Mouse (Mus musculus): Measurements from ENCODE around the gene Coasy. TPM values are rescaled to one million over a fixed set of nuclear protein-coding genes. Genes with fewer than 3 reads are reported as not detected.

Gene Coasy
- polyA plus RNA-seq, 1 experiment from 2014 or later = 31.4 TPM

- Histone ChIP-seq H3K4me3 (ENCODE audit: control insufficient read depth in 1 of 2, insufficient read depth in 1 of 2, low read depth in 1 of 2, low read length in 2 of 2) (no peak overlapping the region), H3K36me3 (ENCODE audit: control insufficient read depth, insufficient read depth, low read length) (peaks cover 97% of the 10 kb centered on the region), H3K27ac (replicated peaks in 1 of 2; ENCODE audit: control insufficient read depth in 1 of 2, insufficient read depth in 1 of 2, low read depth in 2 of 2, low read length in 2 of 2) (no peak overlapping the region), H3K9ac (ENCODE audit: low read length) (no peak overlapping the region), H3K4me1 (ENCODE audit: control insufficient read depth in 2 of 2, insufficient read depth in 2 of 2, low read length in 2 of 2) (peaks cover 2 to 4% of the 10 kb centered on the region in 2 experiments; a peak in 2 of 4 replicates), H3K9me3 (ENCODE audit: control insufficient read depth, low read length) (no peaks in the 10 kb centered on the region), H3K27me3 (ENCODE audit: control insufficient read depth, insufficient read depth, low read length) (no peaks in the 10 kb centered on the region), H3K4me2 (ENCODE audit: low read length) (no peak overlapping the region)
- ATAC-seq (ENCODE audit: insufficient number of reproducible peaks, insufficient read depth, low FRiP score, low read depth) = no peak
- WGBS = 75% methylated on average over 3 of the region's 3 CpGs
These were observed 34.9 kb upstream of the Coasy start for GRCm38 (mm10) chr11:101047502-101047901.

GRCm38 (mm10) chr11:101050359-101050758 lies 32.0 kb upstream of the Coasy start:
- no peaks in the 10 kb centered on the region for H3K27me3 ChIP-seq (ENCODE audit: control insufficient read depth, insufficient read depth, low read length)
- H3K4me3 ChIP-seq (ENCODE audit: control insufficient read depth in 1 of 2, insufficient read depth in 1 of 2, low read depth in 1 of 2, low read length in 2 of 2) = no peak overlapping the region
- peaks cover 2 to 5% of the 10 kb centered on the region in 2 experiments; a peak in 2 of 4 replicates for H3K4me1 ChIP-seq (ENCODE audit: control insufficient read depth in 2 of 2, insufficient read depth in 2 of 2, low read length in 2 of 2)
- H3K4me2 ChIP-seq (ENCODE audit: low read length) = no peak overlapping the region
- peaks cover 96% of the 10 kb centered on the region for H3K36me3 ChIP-seq (ENCODE audit: control insufficient read depth, insufficient read depth, low read length)
- H3K9me3 ChIP-seq (ENCODE audit: control insufficient read depth, low read length) = peaks cover 5% of the 10 kb centered on the region; the same call in 1 of the 2 replicates
- 87% methylated on average over 9 of the region's 9 CpGs for WGBS
- H3K9ac ChIP-seq (ENCODE audit: low read length) = no peak overlapping the region
- H3K27ac ChIP-seq (replicated peaks in 1 of 2; ENCODE audit: control insufficient read depth in 1 of 2, insufficient read depth in 1 of 2, low read depth in 2 of 2, low read length in 2 of 2) = no peak overlapping the region
- ATAC-seq (ENCODE audit: insufficient number of reproducible peaks, insufficient read depth, low FRiP score, low read depth) = no peak

DNA sequence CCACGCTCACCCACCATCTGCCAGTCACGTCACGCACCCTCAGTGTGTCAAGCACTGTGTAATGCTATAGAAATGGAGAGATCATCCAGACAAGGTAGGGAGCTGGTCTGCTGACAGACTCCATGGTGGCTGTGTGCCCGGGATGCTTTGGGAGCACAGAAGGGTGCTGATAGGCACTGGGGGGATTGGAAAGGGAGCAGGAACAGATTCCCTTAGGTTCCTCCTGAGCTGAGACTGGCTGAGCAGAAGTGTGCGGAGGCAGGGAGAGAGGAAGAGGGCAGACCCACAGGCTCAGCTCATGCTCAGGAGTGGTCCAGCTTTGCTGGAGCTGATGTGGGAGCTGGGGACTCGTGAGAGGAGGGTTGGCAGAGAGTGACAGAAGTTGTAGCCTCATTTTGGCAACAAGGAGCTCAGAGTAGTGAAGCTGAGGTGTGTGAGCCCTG lies 31.3 kb upstream of the Coasy start:
- Histone ChIP-seq H3K36me3 (ENCODE audit: control insufficient read depth, insufficient read depth, low read length) (peaks cover 96% of the 10 kb centered on the region), H3K4me2 (ENCODE audit: low read length) (no peak overlapping the region), H3K4me1 (ENCODE audit: control insufficient read depth in 2 of 2, insufficient read depth in 2 of 2, low read length in 2 of 2) (peaks cover 4 to 9% of the 10 kb centered on the region in 2 experiments), H3K27ac (replicated peaks in 1 of 2; ENCODE audit: control insufficient read depth in 1 of 2, insufficient read depth in 1 of 2, low read depth in 2 of 2, low read length in 2 of 2) (no peak overlapping the region; a peak in 1 of 4 replicates), H3K4me3 (ENCODE audit: control insufficient read depth in 1 of 2, insufficient read depth in 1 of 2, low read depth in 1 of 2, low read length in 2 of 2) (no peak overlapping the region), H3K9me3 (ENCODE audit: control insufficient read depth, low read length) (peaks cover 5% of the 10 kb centered on the region; the same call in 1 of the 2 replicates), H3K9ac (ENCODE audit: low read length) (no peak overlapping the region), H3K27me3 (ENCODE audit: control insufficient read depth, insufficient read depth, low read length) (no peaks in the 10 kb centered on the region)
- no peak for ATAC-seq (ENCODE audit: insufficient number of reproducible peaks, insufficient read depth, low FRiP score, low read depth)
- WGBS = 74% methylated on average over 6 of the region's 6 CpGs

DNA sequence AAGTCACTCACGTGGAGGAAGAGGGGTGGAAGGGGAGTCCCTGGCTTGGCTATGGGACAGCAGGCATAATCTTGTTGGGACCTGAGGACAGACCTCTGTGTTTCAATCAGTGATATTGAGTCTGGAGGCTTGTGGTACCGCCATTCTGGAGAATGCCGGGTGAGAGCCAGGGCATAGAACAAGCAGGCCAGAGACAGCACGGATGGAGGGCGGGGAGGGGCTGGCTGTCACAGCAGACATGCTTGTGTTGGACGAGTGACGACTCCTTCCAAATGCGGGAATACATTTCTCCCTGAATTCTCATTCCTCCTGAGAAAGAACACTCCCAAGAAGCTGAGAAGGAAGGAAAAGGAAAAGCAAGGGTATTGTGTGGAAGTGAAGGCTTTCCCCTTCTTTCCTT lies 30.7 kb upstream of the Coasy start:
- H3K4me2 ChIP-seq (ENCODE audit: low read length) = no peak overlapping the region
- no peaks in the 10 kb centered on the region for H3K27me3 ChIP-seq (ENCODE audit: control insufficient read depth, insufficient read depth, low read length)
- H3K4me3 ChIP-seq (ENCODE audit: control insufficient read depth in 1 of 2, insufficient read depth in 1 of 2, low read depth in 1 of 2, low read length in 2 of 2) = no peak overlapping the region
- no peak overlapping the region for H3K27ac ChIP-seq (replicated peaks in 1 of 2; ENCODE audit: control insufficient read depth in 1 of 2, insufficient read depth in 1 of 2, low read depth in 2 of 2, low read length in 2 of 2)
- WGBS = 72% methylated on average over 8 of the region's 8 CpGs
- peaks cover 5% of the 10 kb centered on the region; the same call in 1 of the 2 replicates for H3K9me3 ChIP-seq (ENCODE audit: control insufficient read depth, low read length)
- H3K9ac ChIP-seq (ENCODE audit: low read length) = no peak overlapping the region
- peaks cover 8 to 14% of the 10 kb centered on the region in 2 experiments for H3K4me1 ChIP-seq (ENCODE audit: control insufficient read depth in 2 of 2, insufficient read depth in 2 of 2, low read length in 2 of 2)
- ATAC-seq (ENCODE audit: insufficient number of reproducible peaks, insufficient read depth, low FRiP score, low read depth) = no peak
- H3K36me3 ChIP-seq (ENCODE audit: control insufficient read depth, insufficient read depth, low read length) = peaks cover 96% of the 10 kb centered on the region

DNA sequence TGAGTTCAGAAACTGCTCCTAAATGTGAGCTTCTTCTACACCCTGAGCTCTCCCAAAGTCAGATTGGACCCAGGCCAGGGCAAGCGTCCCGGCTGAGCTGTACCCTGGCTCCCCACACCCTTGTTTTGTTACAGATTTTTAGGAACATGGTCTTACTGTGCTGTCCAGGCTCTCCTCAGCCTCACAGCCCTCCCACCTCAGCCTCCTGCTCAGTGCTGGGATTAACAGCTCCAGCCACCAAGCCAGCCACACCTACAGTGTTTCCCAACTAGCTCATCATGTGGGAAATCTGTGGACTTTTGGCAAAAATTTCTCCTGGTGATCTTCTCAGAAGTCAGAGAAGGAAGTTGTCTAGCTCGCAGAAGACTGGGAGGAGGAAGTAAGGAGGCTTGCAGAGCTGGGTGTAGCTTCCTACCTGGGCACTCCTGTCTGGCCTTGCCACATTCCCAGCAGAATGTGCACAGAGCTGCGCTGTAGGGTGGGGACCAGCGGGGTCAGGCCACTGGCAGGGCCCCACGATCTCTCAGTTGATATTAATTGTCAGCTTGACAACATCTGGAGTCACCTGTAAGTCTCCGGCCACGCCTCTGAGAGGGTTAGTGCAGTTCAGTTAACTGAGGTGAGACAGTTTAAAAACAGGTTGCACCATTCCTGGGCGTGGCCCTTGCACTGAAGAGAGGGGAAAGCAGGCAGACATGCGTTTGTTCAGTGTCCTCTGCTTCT lies 29.5 kb upstream of the Coasy start:
- ATAC-seq (ENCODE audit: insufficient number of reproducible peaks, insufficient read depth, low FRiP score, low read depth) = no peak
- Histone ChIP-seq H3K4me1 (ENCODE audit: control insufficient read depth in 2 of 2, insufficient read depth in 2 of 2, low read length in 2 of 2) (peaks cover 19 to 27% of the 10 kb centered on the region in 2 experiments), H3K4me2 (ENCODE audit: low read length) (no peak overlapping the region), H3K9me3 (ENCODE audit: control insufficient read depth, low read length) (peaks cover 5% of the 10 kb centered on the region; the same call in 1 of the 2 replicates), H3K9ac (ENCODE audit: low read length) (peak overlapping the region; percentile 30; the same call in 1 of the 2 replicates), H3K36me3 (ENCODE audit: control insufficient read depth, insufficient read depth, low read length) (peaks cover 87% of the 10 kb centered on the region), H3K4me3 (ENCODE audit: control insufficient read depth in 1 of 2, insufficient read depth in 1 of 2, low read depth in 1 of 2, low read length in 2 of 2) (no peak overlapping the region), H3K27me3 (ENCODE audit: control insufficient read depth, insufficient read depth, low read length) (no peaks in the 10 kb centered on the region), H3K27ac (replicated peaks in 1 of 2; ENCODE audit: control insufficient read depth in 1 of 2, insufficient read depth in 1 of 2, low read depth in 2 of 2, low read length in 2 of 2) (0 out of 4 replicates have a peak overlapping the region, but pooled peaks of 1 of the 2 experiments have one; percentile 28)
- WGBS = 90% methylated on average over 10 of the region's 10 CpGs

DNA sequence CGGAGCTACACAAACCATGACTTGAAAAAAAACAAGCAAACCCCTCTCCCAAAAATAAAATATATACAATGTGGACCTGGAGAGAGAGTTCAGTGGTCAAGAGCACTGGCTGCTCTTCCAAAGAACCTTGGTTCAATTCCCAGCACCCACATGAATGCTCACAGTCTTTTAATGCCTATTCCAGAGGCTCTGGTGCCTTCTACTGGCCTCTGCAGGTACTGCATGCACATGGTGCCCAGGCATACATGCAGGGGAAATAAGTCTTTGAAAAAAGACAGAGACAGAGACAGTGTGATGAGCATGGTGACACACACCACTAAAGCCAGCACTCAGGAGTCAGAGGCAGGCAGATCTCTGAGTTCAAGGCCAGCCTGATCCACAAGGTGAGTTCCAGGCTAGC lies 28.4 kb upstream of the Coasy start:
- Histone ChIP-seq H3K36me3 (ENCODE audit: control insufficient read depth, insufficient read depth, low read length) (peaks cover 76% of the 10 kb centered on the region), H3K27ac (replicated peaks in 1 of 2; ENCODE audit: control insufficient read depth in 1 of 2, insufficient read depth in 1 of 2, low read depth in 2 of 2, low read length in 2 of 2) (no peak overlapping the region), H3K27me3 (ENCODE audit: control insufficient read depth, insufficient read depth, low read length) (no peaks in the 10 kb centered on the region), H3K9me3 (ENCODE audit: control insufficient read depth, low read length) (peaks cover 5% of the 10 kb centered on the region; the same call in 1 of the 2 replicates), H3K4me2 (ENCODE audit: low read length) (no peak overlapping the region), H3K4me3 (ENCODE audit: control insufficient read depth in 1 of 2, insufficient read depth in 1 of 2, low read depth in 1 of 2, low read length in 2 of 2) (no peak overlapping the region), H3K4me1 (ENCODE audit: control insufficient read depth in 2 of 2, insufficient read depth in 2 of 2, low read length in 2 of 2) (peaks cover 26 to 38% of the 10 kb centered on the region in 2 experiments), H3K9ac (ENCODE audit: low read length) (no peak overlapping the region)
- no peak for ATAC-seq (ENCODE audit: insufficient number of reproducible peaks, insufficient read depth, low FRiP score, low read depth)
- WGBS = 91% methylated on average over 1 of the region's 1 CpGs

DNA sequence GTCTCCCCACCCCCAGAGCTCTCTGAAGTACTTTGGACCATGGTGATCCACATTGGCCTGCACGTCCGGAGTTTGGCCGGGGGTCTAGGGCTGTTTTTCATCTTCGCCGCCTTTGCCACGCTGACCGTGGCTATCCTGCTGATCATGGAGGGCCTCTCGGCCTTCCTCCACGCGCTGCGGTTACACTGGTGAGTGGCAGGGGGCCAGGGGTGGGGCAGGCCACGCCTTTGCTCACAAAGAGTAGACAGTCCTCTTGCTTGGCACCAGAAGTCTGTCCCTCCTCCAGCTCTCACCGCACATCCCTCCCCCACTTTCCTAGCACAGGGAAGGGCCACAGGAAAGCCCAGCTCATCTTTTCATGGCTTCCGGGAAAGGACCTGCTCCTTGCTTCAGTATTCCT lies 26.9 kb upstream of the Coasy start:
- no peak overlapping the region for H3K4me2 ChIP-seq (ENCODE audit: low read length)
- H3K27me3 ChIP-seq (ENCODE audit: control insufficient read depth, insufficient read depth, low read length) = no peaks in the 10 kb centered on the region
- no peak overlapping the region for H3K4me3 ChIP-seq (ENCODE audit: control insufficient read depth in 1 of 2, insufficient read depth in 1 of 2, low read depth in 1 of 2, low read length in 2 of 2)
- H3K9ac ChIP-seq (ENCODE audit: low read length) = peak overlapping the region; percentile 34
- ATAC-seq (ENCODE audit: insufficient number of reproducible peaks, insufficient read depth, low FRiP score, low read depth) = no peak
- H3K4me1 ChIP-seq (ENCODE audit: control insufficient read depth in 2 of 2, insufficient read depth in 2 of 2, low read length in 2 of 2) = peaks cover 41 to 52% of the 10 kb centered on the region in 2 experiments
- peaks cover 62% of the 10 kb centered on the region for H3K36me3 ChIP-seq (ENCODE audit: control insufficient read depth, insufficient read depth, low read length)
- peak overlapping the region in 1 of 2 experiments; percentile 99; a peak in 1 of 4 replicates for H3K27ac ChIP-seq (replicated peaks in 1 of 2; ENCODE audit: control insufficient read depth in 1 of 2, insufficient read depth in 1 of 2, low read depth in 2 of 2, low read length in 2 of 2)
- WGBS = 68% methylated on average over 14 of the region's 14 CpGs
- H3K9me3 ChIP-seq (ENCODE audit: control insufficient read depth, low read length) = peaks cover 5% of the 10 kb centered on the region; the same call in 1 of the 2 replicates
